ENCODE assay signal across 8 mouse cellular contexts in the genomic region with DNA sequence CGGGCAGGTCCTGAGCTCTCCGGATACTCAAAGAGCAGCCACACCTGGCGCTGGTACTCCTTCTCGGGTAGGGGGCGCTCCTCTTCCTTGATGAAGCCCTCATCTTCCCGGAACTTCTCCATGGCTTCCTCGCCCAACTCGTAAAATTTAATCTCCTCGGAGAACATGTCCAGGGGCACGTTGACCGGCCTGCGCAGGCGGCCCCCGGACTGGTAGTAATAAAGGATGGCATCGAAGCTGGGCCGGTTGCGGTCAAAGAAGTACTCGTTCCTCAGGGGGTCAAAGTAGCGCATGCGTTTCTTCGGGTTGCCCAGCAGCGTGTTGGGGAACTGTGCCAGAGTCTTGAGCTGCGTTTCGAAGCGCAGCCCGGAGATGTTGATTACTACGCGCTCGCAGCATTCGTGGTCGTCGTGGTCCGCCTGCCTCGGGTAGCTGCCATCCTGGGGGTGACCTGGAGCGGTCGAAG. TPM values are rescaled to one million over a fixed set of nuclear protein-coding genes. Genes with fewer than 3 reads are reported as not detected.
DNase-seq lines count a peak whose midpoint lies in the region; ATAC-seq lines count a peak whose summit lies in the region.

No protein-coding gene starts in this region.

- no peaks in the 10 kb centered on the region for H3K9me3 ChIP-seq in embryonic facial prominence, embryonic 11.5 days (replicated peaks; ENCODE audit: control insufficient read depth, low read length)
- H3K9me3 ChIP-seq in hindbrain, embryonic 14.5 days (ENCODE audit: control insufficient read depth, low read length): no peaks in the 10 kb centered on the region
- no peaks in the 10 kb centered on the region for H3K9me3 ChIP-seq in midbrain, embryonic 14.5 days (ENCODE audit: control insufficient read depth, low read length)

- H3K27ac ChIP-seq in embryonic facial prominence, embryonic 11.5 days (replicated peaks; ENCODE audit: low read depth, low read length): no peak overlapping the region
- no peak overlapping the region for H3K27ac ChIP-seq in hindbrain, embryonic 14.5 days
- H3K27ac ChIP-seq in midbrain, embryonic 14.5 days (replicated peaks; ENCODE audit: low read depth, low read length): no peak overlapping the region

- H3K27me3 ChIP-seq in embryonic facial prominence, embryonic 11.5 days (ENCODE audit: control insufficient read depth, insufficient read depth, low read length): peaks cover 44% of the 10 kb centered on the region
- H3K27me3 ChIP-seq in hindbrain, embryonic 14.5 days (ENCODE audit: control insufficient read depth, insufficient read depth, low read length): peaks cover 37% of the 10 kb centered on the region
- peaks cover 43% of the 10 kb centered on the region for H3K27me3 ChIP-seq in midbrain, embryonic 14.5 days (ENCODE audit: control insufficient read depth, insufficient read depth, low read length)

- no peaks in the 10 kb centered on the region for H3K36me3 ChIP-seq in embryonic facial prominence, embryonic 11.5 days (replicated peaks; ENCODE audit: control insufficient read depth, insufficient read depth, low read depth, low read length)
- no peaks in the 10 kb centered on the region for H3K36me3 ChIP-seq in hindbrain, embryonic 14.5 days (replicated peaks; ENCODE audit: control insufficient read depth, insufficient read depth)
- H3K36me3 ChIP-seq in midbrain, embryonic 14.5 days (ENCODE audit: control insufficient read depth, insufficient read depth, low read length): no peaks in the 10 kb centered on the region

- intact Hi-C loops in gastrocnemius, postnatal 36 days (cut with DNase I): no loop called here

- peak overlapping the region; percentile 97 for H3K4me2 ChIP-seq in embryonic facial prominence, embryonic 11.5 days (ENCODE audit: low read depth, low read length)
- peak overlapping the region; percentile 95 for H3K4me2 ChIP-seq in hindbrain, embryonic 14.5 days (replicated peaks)
- H3K4me2 ChIP-seq in midbrain, embryonic 14.5 days (ENCODE audit: low read length): peak overlapping the region; percentile 100

- H3K4me1 ChIP-seq in embryonic facial prominence, embryonic 11.5 days (ENCODE audit: control insufficient read depth, insufficient read depth, low read length): peaks cover 6% of the 10 kb centered on the region
- peaks cover 14% of the 10 kb centered on the region for H3K4me1 ChIP-seq in hindbrain, embryonic 14.5 days (replicated peaks; ENCODE audit: control insufficient read depth, insufficient read depth, low read length)
- H3K4me1 ChIP-seq in midbrain, embryonic 14.5 days (ENCODE audit: control insufficient read depth, insufficient read depth, low read length): peaks cover 26% of the 10 kb centered on the region

- DNase-seq in urinary bladder, postnatal 14 days (ENCODE audit: low spot score): peak; percentile 35
- no peak for DNase-seq in urinary bladder, postnatal 36 days (ENCODE audit: low spot score in 2 of 2)
- DNase-seq in embryonic facial prominence, embryonic 11.5 days (ENCODE audit: low spot score): peak; percentile 75
- DNase-seq in hindbrain, embryonic 14.5 days (ENCODE audit: low spot score): peak; percentile 53
- DNase-seq in layer of hippocampus, postnatal 36 days: peak; percentile 43 to 54
- peak; percentile 79 for DNase-seq in midbrain, embryonic 14.5 days
- peak; percentile 15 for DNase-seq in yolk sac, embryonic 10.5 days (ENCODE audit: low spot score)
- no peak for DNase-seq in gastrocnemius, postnatal 36 days

- ATAC-seq in embryonic facial prominence, embryonic 11.5 days (replicated peaks; ENCODE audit: insufficient number of reproducible peaks, low FRiP score, low TSS enrichment, low read depth): no peak
- no peak for ATAC-seq in hindbrain, embryonic 14.5 days (ENCODE audit: low FRiP score)
- ATAC-seq in midbrain, embryonic 14.5 days (ENCODE audit: low FRiP score, low TSS enrichment): no peak

- WGBS in embryonic facial prominence, embryonic 11.5 days: under 1% methylated on average over 36 of the region's 36 CpGs
- WGBS in hindbrain, embryonic 14.5 days: 1% methylated on average over 36 of the region's 36 CpGs
- 1% methylated on average over 36 of the region's 36 CpGs for WGBS in midbrain, embryonic 14.5 days

- H3K9ac ChIP-seq in embryonic facial prominence, embryonic 11.5 days (replicated peaks; ENCODE audit: low read length): no peak overlapping the region; the same call in 1 of the 2 replicates
- peak overlapping the region; percentile 28; the same call in 1 of the 2 replicates for H3K9ac ChIP-seq in hindbrain, embryonic 14.5 days
- peak overlapping the region; percentile 23; the same call in 1 of the 2 replicates for H3K9ac ChIP-seq in midbrain, embryonic 14.5 days (replicated peaks; ENCODE audit: low read length)

- H3K4me3 ChIP-seq in embryonic facial prominence, embryonic 11.5 days (ENCODE audit: low read depth, low read length): peak overlapping the region; percentile 42
- H3K4me3 ChIP-seq in hindbrain, embryonic 14.5 days (replicated peaks; ENCODE audit: low read length): peak overlapping the region; percentile 54
- peak overlapping the region; percentile 61 for H3K4me3 ChIP-seq in midbrain, embryonic 14.5 days (replicated peaks; ENCODE audit: low read depth, low read length)

RNA-seq across cellular contexts. Expression of gene Kcna1, which starts 3.3 kb away (rescaled TPM):
- 0.40 and 0.52 TPM in 2 replicates for polyA plus RNA-seq in embryonic facial prominence, embryonic 11.5 days (2014; fragmentation: Nextera tagmentation; extraction: Ambion mirVana)
- 2.0 and 2.3 TPM in 2 replicates for polyA plus RNA-seq in hindbrain, embryonic 14.5 days (2014; fragmentation: Nextera tagmentation; extraction: Ambion mirVana)
- total RNA-seq in layer of hippocampus, postnatal 36 days (2021): 100 to 1,000 TPM; 110 to 114 TPM
- polyA plus RNA-seq in midbrain, embryonic 14.5 days (2014; fragmentation: Nextera tagmentation; extraction: Ambion mirVana): 0.95 and 1.8 TPM in 2 replicates
- 1 to 10 TPM; 1.7 to 2.6 TPM for total RNA-seq in gastrocnemius, postnatal 36 days (2021)

Comparison
In these comparisons a context has a peak if more than half of its experiments do, and no peak if none do; other contexts are left out.
1. DNase-seq: peak in urinary bladder, postnatal 14 days (single experiment), embryonic facial prominence, embryonic 11.5 days (single experiment), hindbrain, embryonic 14.5 days (single experiment), layer of hippocampus, postnatal 36 days (2 of 2), midbrain, embryonic 14.5 days (single experiment) and yolk sac, embryonic 10.5 days (single experiment); none in urinary bladder, postnatal 36 days (0 of 2) and gastrocnemius, postnatal 36 days (0 of 2).
2. Peak in every context shown above with its lines, with median percentiles within 50 percentile points of each other: H3K4me2 ChIP-seq and H3K4me3 ChIP-seq.